Mouse (Mus musculus) forebrain, embryonic 15.5 days (tissue): ENCODE results near the gene Ncln. TPM values are rescaled to one million over a fixed set of nuclear protein-coding genes. Genes with fewer than 3 reads are reported as not detected.

Source experiments
- ATAC-seq: fragments of 200-750 bp; cut with Nextera tagmentation; replicated peaks from 2 replicates; pipeline ENCODE4 v1.8.0; 2017; ENCODE audit warnings: mild to moderate bottlenecking, moderate TSS enrichment, moderate library complexity
- H3K27ac ChIP-seq: fragments of 300-500 bp; sonication (generic); replicated peaks from 2 replicates; pipeline ENCODE4 v1.5.1; 2015; ENCODE audit warnings: mild to moderate bottlenecking, inconsistent platforms
- H3K27me3 ChIP-seq: fragments of 300-500 bp; sonication (generic); 2 replicates; pipeline ENCODE4 v1.6.1; 2015; ENCODE audit warnings: inconsistent platforms
- H3K36me3 ChIP-seq: fragments of 300-500 bp; sonication (generic); 2 replicates; pipeline ENCODE4 v1.6.1; 2015; ENCODE audit warnings: mild to moderate bottlenecking, inconsistent platforms
- H3K4me1 ChIP-seq: fragments of 300-500 bp; sonication (generic); 2 replicates; pipeline ENCODE4 v1.6.1; 2015; ENCODE audit warnings: inconsistent platforms
- H3K4me2 ChIP-seq: fragments of 300-500 bp; sonication (generic); replicated peaks from 2 replicates; pipeline ENCODE4 v1.6.1; 2015; ENCODE audit warnings: mild to moderate bottlenecking, inconsistent platforms
- H3K4me3 ChIP-seq: fragments of 300-500 bp; sonication (generic); 2 replicates; pipeline ENCODE4 v1.5.1; 2015; ENCODE audit warnings: mild to moderate bottlenecking, inconsistent platforms
- H3K9ac ChIP-seq: fragments of 300-500 bp; sonication (generic); replicated peaks from 2 replicates; pipeline ENCODE4 v1.6.1; 2015; ENCODE audit warnings: mild to moderate bottlenecking, inconsistent platforms
- H3K9me3 ChIP-seq: fragments of 300-500 bp; sonication (generic); 2 replicates; pipeline ENCODE4 v1.6.1; 2016; ENCODE audit warnings: inconsistent platforms
- WGBS: fragments of 180-500 bp; shearing (Covaris S2); methylation state at CpG from one replicate; pipeline ENCODE4 v1.1.7; 2015; ENCODE audit warnings: mixed read lengths; 5-methylcytosine and 5-hydroxymethylcytosine counted together
- polyA plus RNA-seq: library from polyadenylated mRNA; unstranded; fragments of >200 nt; fragmentation: Nextera tagmentation; extraction: Ambion mirVana; gene quantifications from 2 replicates; pipeline ENCODE4 v1.2.1, GENCODE M21; 2015

The Ncln gene
- polyA plus RNA-seq, 1 experiment from 2014 or later = 60.3 TPM

DNA sequence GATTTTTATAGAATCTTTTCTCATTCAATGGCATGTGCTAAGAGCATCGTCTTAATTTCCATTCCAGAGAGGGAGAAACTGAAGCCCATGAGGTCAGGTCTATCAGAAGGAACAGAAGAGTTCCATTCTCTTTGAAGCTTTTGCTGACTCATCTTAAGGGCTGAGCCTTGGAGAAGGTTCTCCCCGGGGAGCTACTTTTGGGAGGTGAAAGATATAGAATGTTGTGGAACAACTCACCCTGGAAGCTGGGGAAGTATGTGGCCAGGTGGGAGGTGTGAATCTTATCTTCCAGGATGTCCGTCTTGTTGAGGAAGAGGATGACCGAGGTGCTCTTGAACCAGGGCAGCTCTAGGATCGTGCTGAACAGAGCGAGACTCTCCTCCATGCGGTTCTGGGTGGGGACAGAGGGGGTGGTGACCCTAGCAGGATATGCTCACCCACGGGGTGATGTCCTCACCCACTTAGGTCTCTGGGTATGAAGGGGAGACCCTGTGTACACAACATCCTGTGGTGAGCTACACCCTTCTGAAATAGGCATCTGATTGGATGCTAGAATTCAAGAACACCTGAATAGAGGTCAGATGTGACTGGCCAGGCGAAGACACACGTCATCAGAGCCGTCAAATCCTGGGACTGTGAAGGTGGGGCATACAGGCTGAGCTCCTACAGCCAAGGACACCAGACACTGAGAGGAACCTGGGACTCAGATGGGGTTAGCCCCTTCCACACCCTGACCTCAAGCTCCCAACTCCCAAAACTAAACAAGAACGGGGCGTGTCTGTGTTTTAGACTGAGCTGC is 11.7 kb upstream of the Ncln start:
- no peak for ATAC-seq
- H3K4me1 ChIP-seq = 0 out of 2 replicates have a peak, but pooled peaks cover 1% of the 10 kb centered on the region
- H3K27ac ChIP-seq = no peak overlapping the region
- H3K4me3 ChIP-seq = no peak overlapping the region
- no peak overlapping the region for H3K4me2 ChIP-seq
- no peak overlapping the region for H3K9ac ChIP-seq
- H3K27me3 ChIP-seq = 0 out of 2 replicates have a peak, but pooled peaks cover 8% of the 10 kb centered on the region
- no peaks in the 10 kb centered on the region for H3K9me3 ChIP-seq
- no peaks in the 10 kb centered on the region for H3K36me3 ChIP-seq
- 80% methylated on average over 13 of the region's 13 CpGs for WGBS

DNA sequence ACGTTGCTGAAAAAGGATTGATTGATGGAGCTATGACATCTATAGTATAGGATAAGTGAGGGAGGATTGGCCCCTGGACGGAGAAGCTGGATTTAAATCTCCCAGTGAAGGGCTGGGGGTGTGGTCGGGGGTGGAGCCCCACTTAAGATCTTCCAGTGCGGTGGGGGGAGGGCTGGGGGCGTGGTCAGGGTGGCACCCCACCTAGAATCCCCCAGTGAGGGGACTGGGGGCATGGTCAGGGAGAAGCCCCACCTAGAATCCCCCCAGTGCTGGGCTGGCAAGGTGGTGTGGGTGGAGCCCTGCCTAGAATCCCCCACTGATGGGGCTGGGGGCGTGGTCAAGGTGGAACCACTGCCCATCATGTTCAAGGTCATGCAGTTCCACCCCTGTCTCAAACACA is 10.9 kb upstream of the Ncln start:
- Histone ChIP-seq H3K4me1 (0 out of 2 replicates have a peak, but pooled peaks cover 3% of the 10 kb centered on the region), H3K36me3 (no peaks in the 10 kb centered on the region), H3K27ac (no peak overlapping the region), H3K4me3 (no peak overlapping the region), H3K27me3 (0 out of 2 replicates have a peak, but pooled peaks cover 1% of the 10 kb centered on the region), H3K4me2 (no peak overlapping the region), H3K9me3 (no peaks in the 10 kb centered on the region), H3K9ac (no peak overlapping the region)
- 32% methylated on average over 6 of the region's 6 CpGs for WGBS
- ATAC-seq = no peak

DNA sequence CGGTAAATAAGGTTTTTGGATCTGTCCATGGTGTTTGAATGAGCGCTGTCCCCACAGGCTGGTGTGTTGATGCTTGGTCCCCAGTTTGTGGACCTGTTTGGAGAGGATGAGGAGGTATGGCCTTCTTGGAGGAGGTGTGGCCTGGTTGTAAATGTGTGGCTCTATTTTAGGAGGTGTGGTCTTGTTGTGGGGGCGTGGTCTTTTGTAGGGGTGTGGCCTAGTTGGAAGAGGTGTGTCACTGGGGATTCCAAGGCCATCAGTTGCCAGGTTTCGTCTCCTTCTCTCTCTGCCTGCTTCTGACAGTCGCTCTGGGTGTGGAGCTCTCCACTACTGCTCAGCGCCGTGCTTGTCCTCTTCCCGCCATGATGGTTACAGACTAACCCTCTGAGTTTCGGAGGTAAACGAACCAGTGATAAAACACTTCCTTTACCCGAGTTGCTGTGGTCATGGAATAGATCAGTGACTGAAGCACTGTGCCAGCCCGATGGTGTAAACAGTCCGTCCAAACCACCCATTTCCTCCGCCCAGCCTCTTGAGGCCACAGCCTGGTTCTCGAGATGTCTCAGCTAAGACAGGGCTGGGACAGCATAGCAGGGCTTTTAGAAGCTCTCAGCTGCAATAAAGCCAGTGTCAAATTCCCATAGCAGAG is 8.9 kb upstream of the Ncln start:
- Histone ChIP-seq H3K27me3 (no peaks in the 10 kb centered on the region), H3K9ac (no peak overlapping the region)
- 81% methylated on average over 15 of the region's 15 CpGs for WGBS

DNA sequence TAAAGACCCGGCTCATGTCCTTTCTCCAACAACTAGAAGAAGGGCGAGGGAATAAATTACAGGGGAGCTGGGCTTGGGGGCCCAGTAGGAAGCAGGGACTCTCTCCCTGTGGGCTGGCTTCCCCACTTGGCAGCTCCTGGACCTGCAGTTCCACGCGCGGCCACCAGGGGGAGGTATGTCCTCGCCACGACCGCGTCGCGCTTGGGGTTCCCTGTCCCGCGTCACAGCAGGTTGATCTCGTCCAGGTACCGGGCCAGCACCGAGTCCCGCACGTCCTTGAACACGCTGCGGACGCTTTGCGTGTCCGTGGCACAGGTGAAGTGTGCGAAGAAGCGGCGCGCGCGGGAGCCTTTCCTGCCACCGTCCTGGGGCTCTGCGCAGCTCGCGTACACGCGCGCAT is 6.5 kb upstream of the Ncln start:
- H3K4me3 ChIP-seq = peak overlapping the region; percentile 40
- H3K27me3 ChIP-seq = no peaks in the 10 kb centered on the region
- peaks cover 5% of the 10 kb centered on the region; the same call in 1 of the 2 replicates for H3K4me1 ChIP-seq
- no peaks in the 10 kb centered on the region for H3K36me3 ChIP-seq
- no peaks in the 10 kb centered on the region for H3K9me3 ChIP-seq
- no peak overlapping the region for H3K27ac ChIP-seq
- peak; percentile 44 for ATAC-seq
- H3K4me2 ChIP-seq = peak overlapping the region; percentile 60
- WGBS = 8% methylated on average over 36 of the region's 36 CpGs
- peak overlapping the region; percentile 37; the same call in 1 of the 2 replicates for H3K9ac ChIP-seq

More for the DNA sequence above, 8.9 kb upstream of the Ncln start:
- Histone ChIP-seq H3K4me3 (no peak overlapping the region), H3K9me3 (no peaks in the 10 kb centered on the region), H3K36me3 (no peaks in the 10 kb centered on the region), H3K4me1 (0 out of 2 replicates have a peak, but pooled peaks cover 3% of the 10 kb centered on the region), H3K4me2 (no peak overlapping the region), H3K27ac (no peak overlapping the region)
- no peak for ATAC-seq

DNA sequence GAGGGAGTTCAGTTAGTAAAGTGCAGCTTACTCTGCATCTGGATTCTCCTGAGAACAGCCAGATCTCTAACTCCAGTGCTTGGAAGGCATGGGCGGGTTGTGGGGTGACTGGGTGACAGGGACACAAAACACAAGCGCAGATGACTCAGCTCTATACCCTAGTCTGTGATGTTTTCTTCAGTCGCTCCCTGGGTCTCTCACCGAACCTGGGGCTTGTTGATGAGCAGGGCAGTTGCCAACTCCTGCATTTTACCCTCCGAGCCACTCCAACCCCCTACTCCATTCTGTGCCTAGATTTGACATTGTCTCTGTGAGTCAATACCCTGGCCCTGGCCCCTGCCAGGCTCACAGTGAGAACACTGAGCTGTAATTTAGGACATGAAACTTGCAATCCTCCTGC is 5.7 kb upstream of the Ncln start:
- no peaks in the 10 kb centered on the region for H3K36me3 ChIP-seq
- H3K27me3 ChIP-seq = no peaks in the 10 kb centered on the region
- H3K4me2 ChIP-seq = no peak overlapping the region
- H3K4me1 ChIP-seq = peaks cover 13% of the 10 kb centered on the region
- no peak overlapping the region for H3K4me3 ChIP-seq
- H3K27ac ChIP-seq = no peak overlapping the region
- no peaks in the 10 kb centered on the region for H3K9me3 ChIP-seq
- 82% methylated on average over 5 of the region's 5 CpGs for WGBS
- no peak overlapping the region for H3K9ac ChIP-seq
- ATAC-seq = no peak

DNA sequence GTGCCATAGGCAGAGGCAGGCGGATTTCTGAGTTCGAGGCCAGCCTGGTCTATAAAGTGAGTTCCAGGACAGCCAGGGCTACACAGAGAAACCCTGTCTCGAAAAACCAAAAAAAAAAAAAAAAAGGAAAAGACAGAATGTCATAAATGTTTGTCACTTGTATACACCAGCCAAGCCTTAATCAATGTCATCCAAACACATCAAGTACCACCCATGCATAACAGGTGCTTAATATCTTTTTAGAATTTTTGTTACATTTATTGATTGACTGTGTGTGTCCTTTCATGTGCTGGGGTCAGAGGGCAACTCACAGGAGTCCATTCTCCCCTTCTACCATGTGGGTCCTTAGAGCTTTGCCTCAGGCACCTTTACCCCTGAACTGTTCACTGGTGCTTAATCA is 3.8 kb upstream of the Ncln start, which contains the start of gene S1pr4:
TSS of gene S1pr4 (minus strand) at position 101 of the 400 bp plus-strand sequence.
- H3K9ac ChIP-seq = no peak within 1 kb of the TSS

DNA sequence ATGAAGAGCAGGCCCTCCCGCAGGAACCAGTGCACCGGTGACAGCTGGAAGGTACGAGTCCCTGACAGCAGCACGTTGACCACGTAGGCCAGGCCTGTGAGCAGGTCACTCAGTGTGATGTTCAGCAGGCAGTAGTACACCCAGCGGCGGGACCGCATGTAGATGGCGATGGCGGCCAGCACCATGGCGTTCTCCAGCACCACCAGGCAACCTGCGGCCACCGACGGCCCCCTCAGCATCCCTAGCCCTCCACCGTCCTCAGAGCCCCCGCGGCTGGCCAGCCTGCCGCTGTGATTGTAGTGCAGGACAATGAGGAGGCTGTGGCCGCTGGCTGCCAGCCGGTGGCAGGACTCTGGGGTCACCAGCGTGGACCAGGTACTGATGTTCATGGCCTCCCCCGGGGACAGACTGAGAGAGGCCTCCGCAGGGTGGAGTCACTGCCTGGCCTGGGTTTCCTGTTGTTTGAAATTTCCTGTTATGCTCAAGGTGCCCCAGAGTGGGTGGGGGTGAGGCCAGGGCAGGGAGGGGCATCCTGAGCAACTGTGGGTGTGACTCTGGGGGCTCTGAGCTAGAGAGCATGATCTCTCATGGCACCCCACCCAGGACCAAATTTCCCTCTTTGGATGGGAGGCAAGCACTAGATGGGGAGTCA is 3.2 kb upstream of the Ncln start:
- no peak overlapping the region for H3K27ac ChIP-seq
- H3K4me1 ChIP-seq = peaks cover 27% of the 10 kb centered on the region
- no peak for ATAC-seq
- H3K36me3 ChIP-seq = no peaks in the 10 kb centered on the region
- H3K4me2 ChIP-seq = no peak overlapping the region
- no peak overlapping the region for H3K4me3 ChIP-seq
- H3K9me3 ChIP-seq = no peaks in the 10 kb centered on the region
- no peaks in the 10 kb centered on the region for H3K27me3 ChIP-seq
- H3K9ac ChIP-seq = no peak overlapping the region
- WGBS = 81% methylated on average over 23 of the region's 23 CpGs

More for the DNA sequence above, 3.8 kb upstream of the Ncln start, which contains the start of gene S1pr4:
- Histone ChIP-seq H3K9me3 (no peaks in the 10 kb centered on the region), H3K27me3 (no peaks in the 10 kb centered on the region), H3K27ac (no peak within 1 kb of the TSS), H3K4me1 (peaks cover 21% of the 10 kb centered on the region), H3K36me3 (no peaks in the 10 kb centered on the region), H3K4me3 (no peak within 1 kb of the TSS), H3K4me2 (no peak within 1 kb of the TSS)
- WGBS = 83% methylated on average over 3 of the region's 3 CpGs
- ATAC-seq = no peak

DNA sequence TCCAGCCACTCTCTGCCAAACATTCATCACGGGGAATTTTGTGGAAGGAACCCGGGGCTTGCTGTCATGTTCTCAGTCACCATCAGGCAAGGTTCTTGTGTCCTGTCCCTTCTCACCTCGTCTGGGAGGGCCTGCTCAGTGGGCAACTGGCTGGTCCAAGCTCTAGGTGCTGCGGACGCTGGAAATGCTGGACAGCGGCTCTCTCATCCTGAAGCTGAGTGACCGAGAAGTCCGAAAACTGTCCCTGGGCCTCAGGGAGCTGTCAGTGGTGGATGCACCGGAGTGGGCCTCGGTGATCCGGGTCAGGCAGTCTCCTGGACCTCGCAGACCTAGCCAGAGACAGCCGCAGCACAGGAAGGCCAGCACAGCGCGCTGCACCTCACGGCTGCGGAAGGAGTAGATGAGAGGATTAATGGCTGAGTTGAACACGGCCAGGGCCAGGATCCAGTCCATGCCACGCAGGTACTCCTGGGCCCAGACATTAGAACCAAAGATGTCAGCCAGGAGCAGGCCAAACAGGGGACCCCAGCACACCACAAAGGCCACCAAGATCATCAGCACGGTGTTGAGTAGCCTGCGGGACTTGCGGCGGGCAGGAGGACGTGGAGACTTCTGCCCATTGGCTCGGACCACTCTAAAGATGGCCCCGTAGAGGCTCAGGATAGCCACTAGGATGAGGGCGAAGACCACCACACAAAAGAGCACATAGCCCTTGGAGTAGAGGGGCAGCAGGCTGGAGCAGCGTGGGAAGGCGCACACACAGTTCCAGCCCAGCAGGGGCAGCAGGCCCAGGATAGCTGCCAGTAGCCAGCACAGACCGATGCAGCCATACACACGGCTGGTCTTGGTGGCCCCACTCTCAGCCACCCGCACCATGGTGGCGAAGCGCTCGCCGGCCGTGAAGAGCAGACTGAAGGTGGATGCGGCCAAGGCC is 2.4 kb upstream of the Ncln start:
- no peak overlapping the region for H3K27ac ChIP-seq
- no peaks in the 10 kb centered on the region for H3K36me3 ChIP-seq
- 84% methylated on average over 38 of the region's 38 CpGs for WGBS
- no peak for ATAC-seq
- peaks cover 34% of the 10 kb centered on the region for H3K4me1 ChIP-seq
- no peak overlapping the region for H3K4me2 ChIP-seq
- H3K9me3 ChIP-seq = no peaks in the 10 kb centered on the region
- no peak overlapping the region for H3K9ac ChIP-seq
- no peaks in the 10 kb centered on the region for H3K27me3 ChIP-seq
- H3K4me3 ChIP-seq = no peak overlapping the region

DNA sequence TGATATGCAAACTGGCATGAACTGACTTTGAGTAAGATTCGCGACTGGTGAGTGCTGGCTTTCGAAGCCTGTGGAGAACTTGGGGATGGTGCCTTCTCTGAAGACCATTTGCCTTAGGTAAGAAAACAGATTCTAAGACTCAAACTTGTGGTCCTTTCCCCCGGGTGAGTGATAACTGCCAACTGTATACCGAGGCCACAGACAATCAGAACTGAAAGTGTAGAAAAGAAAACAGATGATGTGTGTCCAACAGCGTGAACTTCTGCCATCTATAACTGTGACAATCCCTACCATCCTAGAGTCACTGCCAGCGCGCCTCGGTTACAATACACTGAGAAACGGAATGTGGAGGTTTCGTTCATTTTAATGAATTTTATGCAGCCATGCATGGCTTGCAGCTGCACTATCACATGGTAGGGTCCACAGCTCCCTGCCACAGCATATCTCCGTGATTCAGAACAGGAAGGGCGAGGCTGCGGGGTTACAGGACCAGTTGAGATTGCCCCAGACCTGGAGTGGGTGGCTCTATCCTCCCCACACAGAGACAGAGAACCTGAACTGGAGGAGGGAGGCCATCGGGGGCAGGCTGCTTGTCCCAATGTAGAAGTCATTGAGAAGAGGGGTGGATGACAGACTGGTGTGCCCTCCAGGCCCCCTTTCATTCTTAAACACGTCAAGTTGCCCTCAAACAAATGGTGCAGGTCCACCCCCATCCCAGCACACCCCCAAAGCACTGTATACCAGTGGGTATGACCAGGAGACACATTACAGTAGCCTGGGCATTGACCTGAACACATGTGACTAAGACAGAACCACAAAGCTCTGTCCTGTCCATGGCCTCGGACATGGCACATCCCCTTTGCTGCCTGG is 1.4 kb upstream of the Ncln start:
- Histone ChIP-seq H3K4me2 (peak overlapping the region; percentile 46), H3K27ac (0 out of 2 replicates have a peak overlapping the region, but pooled peaks have one; percentile 21), H3K4me1 (peaks cover 31% of the 10 kb centered on the region), H3K27me3 (no peaks in the 10 kb centered on the region), H3K9ac (no peak overlapping the region; the same call in 1 of the 2 replicates), H3K36me3 (peaks cover 4% of the 10 kb centered on the region; the same call in 1 of the 2 replicates), H3K4me3 (peak overlapping the region; percentile 50), H3K9me3 (no peaks in the 10 kb centered on the region)
- 86% methylated on average over 17 of the region's 17 CpGs for WGBS
- no peak for ATAC-seq

DNA sequence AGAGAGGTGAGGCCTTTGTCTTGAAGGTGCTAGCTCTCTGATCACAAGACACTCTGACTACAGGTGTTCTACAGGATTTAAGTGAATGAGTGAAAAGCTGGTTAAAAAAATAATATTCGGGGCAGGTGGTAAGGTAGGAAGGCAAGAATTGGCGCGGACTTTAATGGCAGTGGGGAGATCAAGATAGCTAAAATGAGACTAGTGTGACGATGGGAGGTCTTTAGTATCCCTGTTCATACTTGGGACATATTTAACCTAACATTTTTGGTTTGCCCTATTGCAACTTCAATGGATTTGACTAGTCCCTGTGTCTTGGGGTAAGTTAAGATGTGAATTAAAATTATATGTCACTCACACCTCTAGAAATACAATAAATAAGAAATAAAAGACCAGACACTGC is 777 bp upstream of the Ncln start:
- H3K27ac ChIP-seq = peak overlapping the region; percentile 83
- H3K9ac ChIP-seq = peak overlapping the region; percentile 60
- H3K36me3 ChIP-seq = peaks cover 7% of the 10 kb centered on the region; the same call in 1 of the 2 replicates
- WGBS = 21% methylated on average over 4 of the region's 4 CpGs
- peak overlapping the region; percentile 46 for H3K4me2 ChIP-seq
- H3K9me3 ChIP-seq = no peaks in the 10 kb centered on the region
- peak overlapping the region; percentile 50 for H3K4me3 ChIP-seq
- peaks cover 31% of the 10 kb centered on the region for H3K4me1 ChIP-seq
- ATAC-seq = 0 out of 2 replicates have a peak, but pooled peaks have one; percentile 0
- H3K27me3 ChIP-seq = no peaks in the 10 kb centered on the region
